In genomic region chr3:133754911-133755259, GRCm38 (mm10) we compare ENCODE assay signal across 7 mouse cellular contexts.
DNase-seq lines count a peak whose midpoint lies in the region; ATAC-seq lines count a peak whose summit lies in the region.

No protein-coding gene starts in this region.

- H3K27me3 ChIP-seq in embryonic facial prominence, embryonic 13.5 days, result no peaks in the 10 kb centered on the region
- H3K27me3 ChIP-seq in splenic B cell, adult 2 months (ENCODE audit: control insufficient read depth, insufficient read depth, low read length, poor library complexity, severe bottlenecking), result no peaks in the 10 kb centered on the region

- no peaks in the 10 kb centered on the region for H3K9me3 ChIP-seq in embryonic facial prominence, embryonic 13.5 days

- no peak for ATAC-seq in embryonic facial prominence, embryonic 13.5 days (ENCODE audit: insufficient number of reproducible peaks, insufficient read depth, low FRiP score, low TSS enrichment, low read depth)
- ATAC-seq in hematopoietic stem cell, adult 5-6 weeks (replicated peaks in 1 of 2; ENCODE audit: insufficient read depth in 1 of 2, low FRiP score in 2 of 2, low TSS enrichment in 1 of 2, low read depth in 1 of 2, poor library complexity in 2 of 2, severe bottlenecking in 2 of 2), result peak; percentile 66 to 70
- ATAC-seq in megakaryocyte-erythroid progenitor cell, adult 5-6 weeks (replicated peaks; ENCODE audit: low FRiP score, low TSS enrichment, poor library complexity, severe bottlenecking), result 0 out of 2 replicates have a peak, but pooled peaks have one; percentile 17

- no peak overlapping the region for H3K4me3 ChIP-seq in embryonic facial prominence, embryonic 13.5 days

- H3K9ac ChIP-seq in embryonic facial prominence, embryonic 13.5 days, result no peak overlapping the region

- peak; percentile 4 to 12 for DNase-seq in B cell, adult 2 months
- peak; percentile 37 for DNase-seq in MN1 (ENCODE audit: low spot score)
- DNase-seq in layer of hippocampus, adult 9-11 months, result peak; percentile 93
- peak; percentile 20 for DNase-seq in splenic B cell, adult 2 months (ENCODE audit: low read depth, low spot score)

- H3K4me2 ChIP-seq in embryonic facial prominence, embryonic 13.5 days, result peak overlapping the region; percentile 41

- peaks cover 39% of the 10 kb centered on the region for H3K4me1 ChIP-seq in embryonic facial prominence, embryonic 13.5 days

- 3% methylated on average over 3 of the region's 3 CpGs for WGBS in embryonic facial prominence, embryonic 13.5 days

- peak overlapping the region; percentile 44 for H3K27ac ChIP-seq in embryonic facial prominence, embryonic 13.5 days

- H3K36me3 ChIP-seq in embryonic facial prominence, embryonic 13.5 days, result no peaks in the 10 kb centered on the region
- H3K36me3 ChIP-seq in splenic B cell, adult 2 months (ENCODE audit: control insufficient read depth, insufficient read depth, low read length, poor library complexity, severe bottlenecking), result no peaks in the 10 kb centered on the region

Comparison
In these comparisons a context has a peak if more than half of its experiments do, and no peak if none do; other contexts are left out.
1. DNase-seq: peak in every context shown above with its lines; median percentile 93 in layer of hippocampus, adult 9-11 months; 37 in MN1; 20 in splenic B cell, adult 2 months; 8 in B cell, adult 2 months.